Mouse (Mus musculus) MEL (cell line): ENCODE measurements around the gene Tmem115. TPM values are rescaled to one million over a fixed set of nuclear protein-coding genes. Genes with fewer than 3 reads are reported as not detected.

Experiments
- DNase-seq: peaks from one replicate; pipeline ENCODE4 v3.0.0; 2011; ENCODE audit warnings: low read depth, low spot score
- H3K27ac ChIP-seq: 2 replicates; pipeline ENCODE4 v1.5.1; 2012; ENCODE audit warnings: low read depth, mild to moderate bottlenecking, control low read depth, low read length, moderate library complexity; ENCODE audit not compliant: control insufficient read depth
- H3K27me3 ChIP-seq, 2 experiments: fragments of 150-350 bp in 1 of 2; sonication (generic) in 1 of 2; 2 replicates each; pipeline ENCODE4 v1.6.1; 2012; ENCODE audit warnings: low read length in 2 of 2, mild to moderate bottlenecking in 2 of 2, improper control_type of control experiment in 1 of 2, moderate library complexity in 1 of 2; ENCODE audit not compliant: insufficient read depth in 2 of 2, control insufficient read depth in 1 of 2
- H3K36me3 ChIP-seq, 2 experiments: 2 replicates each; pipeline ENCODE4 v1.6.1; 2012 to 2014; ENCODE audit warnings: low read length in 2 of 2, improper control_type of control experiment in 1 of 2, inconsistent platforms in 1 of 2, mild to moderate bottlenecking in 1 of 2; ENCODE audit not compliant: insufficient read depth in 2 of 2, control insufficient read depth in 1 of 2
- H3K4me1 ChIP-seq, 2 experiments: fragments of 150-350 bp in 1 of 2; sonication (generic) in 1 of 2; 2 replicates each; pipeline ENCODE4 v1.6.1; 2012; ENCODE audit warnings: low read length in 2 of 2, improper control_type of control experiment in 1 of 2, mild to moderate bottlenecking in 1 of 2; ENCODE audit not compliant: insufficient read depth in 2 of 2, control insufficient read depth in 1 of 2
- H3K4me3 ChIP-seq, 2 experiments: fragments of 150-350 bp in 1 of 2; sonication (generic) in 1 of 2; 2 replicates each; pipeline ENCODE4 v1.5.1; 2012; ENCODE audit warnings: low read depth in 2 of 2, low read length in 2 of 2, mild to moderate bottlenecking in 2 of 2, moderate library complexity in 2 of 2, control low read depth in 1 of 2, improper control_type of control experiment in 1 of 2; ENCODE audit not compliant: control insufficient read depth in 1 of 2, insufficient read depth in 1 of 2
- H3K79me2 ChIP-seq: 2 replicates; pipeline ENCODE4 v1.6.1; 2012; ENCODE audit warnings: mild to moderate bottlenecking, low read length, moderate library complexity; ENCODE audit not compliant: control insufficient read depth, poor library complexity, insufficient read depth
- H3K9ac ChIP-seq: 2 replicates; pipeline ENCODE4 v1.6.1; 2012; ENCODE audit warnings: low read depth, mild to moderate bottlenecking, control low read depth, low read length, moderate library complexity; ENCODE audit not compliant: control insufficient read depth, poor library complexity, severe bottlenecking
- H3K9me3 ChIP-seq: fragments of 150-350 bp; sonication (generic); replicated peaks from 2 replicates; pipeline ENCODE4 v1.6.1; 2012; ENCODE audit warnings: mild to moderate bottlenecking, low read length, improper control_type of control experiment, moderate library complexity; ENCODE audit not compliant: insufficient read depth
- CHD1 ChIP-seq: IDR thresholded peaks from 2 replicates; pipeline ENCODE4 v1.6.1; 2012; ENCODE audit warnings: low read depth, mild to moderate bottlenecking, inconsistent platforms, low read length, improper control_type of control experiment
- CHD2 ChIP-seq: IDR thresholded peaks from 2 replicates; pipeline ENCODE4 v1.6.1; 2011; ENCODE audit warnings: low read length, improper control_type of control experiment
- CTCF ChIP-seq, 3 experiments: IDR thresholded peaks in 2 of 3; conservative IDR thresholded peaks in 1 of 3; 2 replicates each; pipeline ENCODE4 v1.5.1; 2011 to 2012; ENCODE audit warnings: low read length in 3 of 3, low read depth in 2 of 3, mild to moderate bottlenecking in 2 of 3, improper control_type of control experiment in 1 of 3, inconsistent platforms in 1 of 3, mixed read lengths in 1 of 3, moderate library complexity in 1 of 3; ENCODE audit not compliant: control insufficient read depth in 1 of 3, insufficient read depth in 1 of 3, poor library complexity in 1 of 3, severe bottlenecking in 1 of 3
- E2F4 ChIP-seq: IDR thresholded peaks from 2 replicates; pipeline ENCODE4 v1.6.1; 2011; ENCODE audit warnings: low read depth, low read length, improper control_type of control experiment, borderline replicate concordance
- EP300 ChIP-seq, 2 experiments: IDR thresholded peaks; 2 replicates each; pipeline ENCODE4 v1.6.1; 2011; ENCODE audit warnings: improper control_type of control experiment in 2 of 2, low read length in 2 of 2, low read depth in 1 of 2, mild to moderate bottlenecking in 1 of 2
- GABPA ChIP-seq: IDR thresholded peaks from 2 replicates; pipeline ENCODE4 v1.6.1; 2012; ENCODE audit warnings: low read depth, mild to moderate bottlenecking, inconsistent platforms, low read length, improper control_type of control experiment, moderate library complexity
- HCFC1 ChIP-seq: IDR thresholded peaks from 2 replicates; pipeline ENCODE4 v1.6.1; 2012; ENCODE audit warnings: low read depth, mild to moderate bottlenecking, inconsistent platforms, low read length, improper control_type of control experiment, moderate library complexity
- JUND ChIP-seq: IDR thresholded peaks from 2 replicates; pipeline ENCODE4 v1.6.1; 2011; ENCODE audit warnings: low read depth, mild to moderate bottlenecking, improper control_type of control experiment, low read length
- MAFK ChIP-seq: IDR thresholded peaks from 2 replicates; pipeline ENCODE4 v1.6.1; 2011; ENCODE audit warnings: low read depth, mild to moderate bottlenecking, low read length, improper control_type of control experiment, borderline replicate concordance
- MAZ ChIP-seq: IDR thresholded peaks from 2 replicates; pipeline ENCODE4 v1.6.1; 2012; ENCODE audit warnings: low read depth, mild to moderate bottlenecking, inconsistent platforms, low read length, improper control_type of control experiment
- MYB ChIP-seq: IDR thresholded peaks from 2 replicates; pipeline ENCODE4 v1.6.1; 2011; ENCODE audit warnings: mild to moderate bottlenecking, low read depth, low read length, improper control_type of control experiment
- NELFE ChIP-seq: IDR thresholded peaks from 2 replicates; pipeline ENCODE4 v1.6.1; 2011; ENCODE audit warnings: low read depth, low read length, improper control_type of control experiment
- NRF1 ChIP-seq: IDR thresholded peaks from 2 replicates; pipeline ENCODE4 v1.6.1; 2014; ENCODE audit warnings: low read depth, mild to moderate bottlenecking, inconsistent platforms, low read length, improper control_type of control experiment, moderate library complexity; ENCODE audit not compliant: poor library complexity, insufficient read depth, severe bottlenecking
- POLR2A ChIP-seq, 2 experiments: IDR thresholded peaks; 2 replicates each; pipeline ENCODE4 v1.6.1; 2011 to 2012; ENCODE audit warnings: low read length in 2 of 2, mild to moderate bottlenecking in 2 of 2, control low read depth in 1 of 2, improper control_type of control experiment in 1 of 2, low read depth in 1 of 2, moderate library complexity in 1 of 2; ENCODE audit not compliant: control insufficient read depth in 1 of 2, insufficient read depth in 1 of 2, poor library complexity in 1 of 2
- POLR2AphosphoS2 ChIP-seq: IDR thresholded peaks from 2 replicates; pipeline ENCODE4 v1.6.1; 2011; ENCODE audit warnings: low read length, improper control_type of control experiment
- RAD21 ChIP-seq: IDR thresholded peaks from 2 replicates; pipeline ENCODE4 v1.6.1; 2011; ENCODE audit warnings: mild to moderate bottlenecking, low read depth, low read length, improper control_type of control experiment
- RCOR1 ChIP-seq: IDR thresholded peaks from 2 replicates; pipeline ENCODE4 v1.6.1; 2012; ENCODE audit warnings: low read depth, mild to moderate bottlenecking, inconsistent platforms, low read length, improper control_type of control experiment
- SMC3 ChIP-seq: IDR thresholded peaks from 2 replicates; pipeline ENCODE4 v1.6.1; 2011; ENCODE audit warnings: low read depth, low read length, improper control_type of control experiment
- TAL1 ChIP-seq: IDR thresholded peaks from 2 replicates; pipeline ENCODE4 v1.6.1; 2012; ENCODE audit warnings: mild to moderate bottlenecking, inconsistent platforms, low read length, moderate library complexity, mixed read lengths
- TBP ChIP-seq: IDR thresholded peaks from 2 replicates; pipeline ENCODE4 v1.8.0; 2011; ENCODE audit warnings: low read depth, low read length, improper control_type of control experiment
- TCF12 ChIP-seq: IDR thresholded peaks from 2 replicates; pipeline ENCODE4 v1.6.1; 2014; ENCODE audit warnings: low read depth, mild to moderate bottlenecking, inconsistent platforms, low read length, improper control_type of control experiment, moderate library complexity
- ZMIZ1 ChIP-seq: IDR thresholded peaks from 2 replicates; pipeline ENCODE4 v1.6.1; 2012; ENCODE audit warnings: low read depth, mild to moderate bottlenecking, inconsistent platforms, low read length, improper control_type of control experiment, moderate library complexity
- ZNF384 ChIP-seq: IDR thresholded peaks from 2 replicates; pipeline ENCODE4 v1.6.1; 2012; ENCODE audit warnings: low read depth, mild to moderate bottlenecking, inconsistent platforms, low read length, improper control_type of control experiment
- polyA plus RNA-seq, 2 experiments: library from polyadenylated mRNA; stranded (reverse) in 1 of 2; unstranded in 1 of 2; fragments of >175 nt in 1 of 2; fragments of >200 nt in 1 of 2; gene quantifications; 2 replicates each; pipeline versions ENCODE4 v1.2.1 to v1.2.4; 2012; ENCODE audit warnings: low replicate concordance in 2 of 2, low read depth in 1 of 2; ENCODE audit not compliant: insufficient read length in 2 of 2, insufficient read depth in 1 of 2, missing spikeins in 1 of 2
- total RNA-seq: library from RNA; depleted of rRNA; stranded (reverse); fragments of 300-350 nt; gene quantifications from 2 replicates; pipeline ENCODE4 v1.2.3, GENCODE M21; 2012

The Tmem115 gene
- total and polyA plus RNA-seq, 3 experiments, result 34.6 to 39.3 TPM; not detected in 1

DNA sequence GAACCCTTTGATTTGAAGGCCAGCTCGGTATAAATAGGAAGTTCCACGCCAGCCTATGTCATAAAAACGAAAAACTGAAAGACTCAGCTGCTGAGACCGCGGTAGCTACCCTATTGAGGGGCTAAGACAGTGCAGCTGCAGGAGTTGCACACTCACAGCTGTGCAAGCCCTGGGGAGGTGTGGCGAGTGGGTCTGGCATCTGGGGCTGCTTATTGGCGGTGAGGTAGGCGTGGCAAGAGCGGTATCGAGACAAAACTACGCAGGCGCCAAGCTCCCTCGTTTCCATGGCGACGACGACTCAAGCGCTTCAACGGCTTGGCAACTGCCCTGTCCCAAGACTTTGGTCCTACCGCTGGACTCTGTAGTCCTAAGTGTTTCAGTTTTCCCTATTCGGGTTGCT lies 13.3 kb downstream of the Tmem115 start, which contains the start of gene Zmynd10:
Zmynd10 (plus strand) TSS at position 273 of the 400 bp plus-strand sequence.
- peaks cover under 1 to 11% of the 10 kb centered on the region in 2 experiments; a peak in 3 of 4 replicates for H3K4me1 ChIP-seq
- no peak for DNase-seq
- peaks cover 0 to 1% of the 10 kb centered on the region in 2 experiments; a peak in 2 of 4 replicates for H3K36me3 ChIP-seq
- TF ChIP-seq NRF1 (no peak), EP300 (IDR thresholded peaks at IDR 0.05; ENCODE audit: low read depth in 1 of 2, low read length in 2 of 2) (no peak), NELFE (no peak), POLR2A (IDR thresholded peaks at IDR 0.05; ENCODE audit: control insufficient read depth in 1 of 2, insufficient read depth in 1 of 2, low read depth in 1 of 2, low read length in 2 of 2, poor library complexity in 1 of 2) (no peak), TAL1 (no peak), RCOR1 (no peak), HCFC1 (no peak), MAFK (no peak), TBP (no peak), CTCF (IDR thresholded peaks at IDR 0.05 in 2 of 3, conservative IDR thresholded peaks at IDR 0.05 in 1 of 3; ENCODE audit: control insufficient read depth in 1 of 3, insufficient read depth in 1 of 3, low read depth in 2 of 3, low read length in 3 of 3, poor library complexity in 1 of 3, severe bottlenecking in 1 of 3) (no peak), CHD1 (no peak), RAD21 (no peak), CHD2 (no peak), GABPA (no peak), SMC3 (no peak), JUND (no peak)
- TF ChIP-seq, all 39 proteins: peak for 0
- Histone ChIP-seq H3K9me3 (no peaks in the 10 kb centered on the region), H3K79me2 (peaks cover 5% of the 10 kb centered on the region; the same call in 1 of the 2 replicates), H3K9ac (no peak within 1 kb of the TSS), H3K27me3 (no peaks in the 10 kb centered on the region), H3K4me3 (no peak within 1 kb of the TSS), H3K27ac (no peak within 1 kb of the TSS)

DNA sequence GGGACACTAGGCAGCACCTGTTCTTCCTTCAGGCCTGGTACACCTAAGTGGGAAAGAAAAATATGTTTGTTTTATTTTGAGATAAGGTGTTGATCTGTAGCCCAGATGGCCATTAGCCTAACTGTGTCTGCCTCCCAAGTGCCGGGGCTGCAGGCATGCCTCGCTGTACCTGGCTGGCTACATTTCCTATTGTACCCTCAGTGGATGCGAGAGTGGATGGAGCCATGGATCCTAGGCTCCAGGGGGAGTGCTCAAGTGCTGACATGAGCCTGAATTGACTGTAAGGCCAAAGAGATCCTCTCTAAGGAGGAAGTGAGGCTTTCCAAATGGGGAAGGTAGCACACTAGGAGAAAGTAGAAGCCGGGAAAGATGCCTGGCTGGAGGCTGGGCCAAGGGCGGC lies 14.2 kb downstream of the Tmem115 start:
- H3K27ac ChIP-seq, result no peak overlapping the region
- H3K27me3 ChIP-seq, result no peaks in the 10 kb centered on the region
- peaks cover 8 to 20% of the 10 kb centered on the region in 2 experiments for H3K4me1 ChIP-seq
- DNase-seq, result no peak
- H3K4me3 ChIP-seq, result no peak overlapping the region
- no peak overlapping the region for H3K9ac ChIP-seq
- H3K9me3 ChIP-seq, result no peaks in the 10 kb centered on the region
- H3K36me3 ChIP-seq, result peaks cover 0 to 10% of the 10 kb centered on the region in 2 experiments; a peak in 2 of 4 replicates
- peaks cover 2% of the 10 kb centered on the region; the same call in 1 of the 2 replicates for H3K79me2 ChIP-seq
- TF ChIP-seq NRF1, result no peak
- no peak for TF ChIP-seq RAD21
- no peak for TF ChIP-seq POLR2AphosphoS2
- no peak for TF ChIP-seq GABPA
- TF ChIP-seq TCF12, result no peak
- TF ChIP-seq ZMIZ1, result no peak
- TF ChIP-seq E2F4, result no peak
- no peak for TF ChIP-seq MYB
- TF ChIP-seq MAZ, result no peak
- no peak for TF ChIP-seq CTCF (IDR thresholded peaks at IDR 0.05 in 2 of 3, conservative IDR thresholded peaks at IDR 0.05 in 1 of 3; ENCODE audit: control insufficient read depth in 1 of 3, insufficient read depth in 1 of 3, low read depth in 2 of 3, low read length in 3 of 3, poor library complexity in 1 of 3, severe bottlenecking in 1 of 3)
- TF ChIP-seq ZNF384, result no peak
